Mouse (Mus musculus) heart, adult 2 months (tissue): ENCODE data around the gene Ascl4. TPM values are rescaled to one million over a fixed set of nuclear protein-coding genes. Genes with fewer than 3 reads are reported as not detected.

ENCODE experiments used
- DNase-seq, 2 experiments: peaks; one replicate each; pipeline ENCODE4 v3.0.0; 2021
- H3K27ac ChIP-seq: fragments of 200-600 bp; 2 replicates; pipeline ENCODE4 v1.8.1; 2022
- H3K27me3 ChIP-seq: fragments of 200-500 bp; 2 replicates; pipeline ENCODE4 v1.6.1; 2012; ENCODE audit warnings: mild to moderate bottlenecking, low read length, inconsistent platforms, mixed read lengths; ENCODE audit not compliant: control insufficient read depth, insufficient read depth
- H3K36me3 ChIP-seq: fragments of 200-500 bp; 2 replicates; pipeline ENCODE4 v1.6.1; 2012; ENCODE audit warnings: low read length, inconsistent platforms; ENCODE audit not compliant: control insufficient read depth, insufficient read depth
- H3K4me1 ChIP-seq: fragments of 200-500 bp; 2 replicates; pipeline ENCODE4 v1.6.1; 2011; ENCODE audit warnings: low read length; ENCODE audit not compliant: control insufficient read depth, insufficient read depth
- H3K4me3 ChIP-seq: fragments of 200-600 bp; 2 replicates; pipeline ENCODE4 v1.8.1; 2022
- H3K79me2 ChIP-seq: fragments of 200-500 bp; replicated peaks from 2 replicates; pipeline ENCODE4 v1.6.1; 2012; ENCODE audit warnings: mild to moderate bottlenecking, inconsistent platforms, low read length, moderate library complexity, mixed read lengths; ENCODE audit not compliant: control insufficient read depth, insufficient read depth
- H3K9ac ChIP-seq: fragments of 200-500 bp; 2 replicates; pipeline ENCODE4 v1.6.1; 2012; ENCODE audit warnings: low read depth, mild to moderate bottlenecking, control low read depth, inconsistent platforms, low read length, mixed read lengths
- CTCF ChIP-seq: fragments of 200-600 bp; IDR thresholded peaks from 2 replicates; pipeline ENCODE4 v1.8.1; 2022; ENCODE audit warnings: antibody characterized with exemption, mild to moderate bottlenecking, moderate library complexity
- EP300 ChIP-seq: fragments of 200-500 bp; IDR thresholded peaks from 2 replicates; pipeline ENCODE4 v1.6.1; 2011; ENCODE audit warnings: low read depth, low read length, control low read depth; ENCODE audit not compliant: insufficient read depth
- POLR2A ChIP-seq: fragments of 200-500 bp; IDR thresholded peaks from 2 replicates; pipeline ENCODE4 v1.6.1; 2011; ENCODE audit warnings: mild to moderate bottlenecking, low read depth, low read length, control low read depth; ENCODE audit not compliant: insufficient read depth
- WGBS: fragments of 180-500 bp; shearing (Covaris S2); methylation state at CpG from one replicate; pipeline ENCODE4 v1.1.7; 2018; 5-methylcytosine and 5-hydroxymethylcytosine counted together
- intact Hi-C: fragments of 180-260 bp; cut with DNase I; formaldehyde crosslinking; loops from one replicate; pipeline ENCODE4 v1.15.1; 2025
- long read RNA-seq: library from polyadenylated mRNA; stranded (forward); transcript quantifications from one replicate; pipeline ENCODE4 v2.0.0, GENCODE M21; 2021
- polyA plus RNA-seq: library from polyadenylated mRNA; depleted of rRNA; stranded (reverse); fragments of >200 nt; gene quantifications from 2 replicates; pipeline ENCODE4 v1.2.3, GENCODE M21; 2012; rRNA removed
- total RNA-seq, 2 experiments: library from RNA; stranded (reverse); gene quantifications; 2 replicates each; pipeline ENCODE4 v1.2.3; 2021

Gene Ascl4
- total RNA-seq (not detected), polyA plus RNA-seq (not detected in 2 replicates)
- long read RNA-seq = 0 reads

GRCm38 (mm10) chr10:85927676-85928445, at the start of gene Ascl4:
Ascl4 (plus strand) TSS chr10:85927681.
- Histone ChIP-seq H3K4me1 (no peaks in the 10 kb centered on the region; the same call in 1 of the 2 replicates), H3K27me3 (peaks cover 2% of the 10 kb centered on the region; the same call in 1 of the 2 replicates), H3K79me2 (no peaks in the 10 kb centered on the region)

GRCm38 (mm10) chr10:85879886-85880486, 47.5 kb upstream of the Ascl4 start:
- no peak overlapping the region for H3K27ac ChIP-seq
- no peaks in the 10 kb centered on the region for H3K36me3 ChIP-seq
- no peak overlapping the region for H3K9ac ChIP-seq
- H3K4me3 ChIP-seq = no peak overlapping the region
- 91% methylated on average over 8 of the region's 8 CpGs for WGBS
- no peak for TF ChIP-seq EP300
- TF ChIP-seq POLR2A = no peak
- no peak for TF ChIP-seq CTCF
- DNase-seq = no peak
- no peaks in the 10 kb centered on the region for H3K4me1 ChIP-seq
- intact Hi-C loops = no loop called here
- no peaks in the 10 kb centered on the region for H3K27me3 ChIP-seq
- no peaks in the 10 kb centered on the region for H3K79me2 ChIP-seq

More at GRCm38 (mm10) chr10:85927676-85928445, at the start of gene Ascl4:
- peak within 1 kb of the TSS; percentile 67 for H3K9ac ChIP-seq
- WGBS = 2% methylated on average over 23 of the region's 23 CpGs
- no peaks in the 10 kb centered on the region for H3K36me3 ChIP-seq
- TF ChIP-seq POLR2A = no peak
- no peak for TF ChIP-seq CTCF
- no peak for TF ChIP-seq EP300
- peak within 1 kb of the TSS; percentile 54 for H3K4me3 ChIP-seq
- intact Hi-C loops = no loop called here
- H3K27ac ChIP-seq = no peak within 1 kb of the TSS
- peak; percentile 12 to 24 for DNase-seq

DNA sequence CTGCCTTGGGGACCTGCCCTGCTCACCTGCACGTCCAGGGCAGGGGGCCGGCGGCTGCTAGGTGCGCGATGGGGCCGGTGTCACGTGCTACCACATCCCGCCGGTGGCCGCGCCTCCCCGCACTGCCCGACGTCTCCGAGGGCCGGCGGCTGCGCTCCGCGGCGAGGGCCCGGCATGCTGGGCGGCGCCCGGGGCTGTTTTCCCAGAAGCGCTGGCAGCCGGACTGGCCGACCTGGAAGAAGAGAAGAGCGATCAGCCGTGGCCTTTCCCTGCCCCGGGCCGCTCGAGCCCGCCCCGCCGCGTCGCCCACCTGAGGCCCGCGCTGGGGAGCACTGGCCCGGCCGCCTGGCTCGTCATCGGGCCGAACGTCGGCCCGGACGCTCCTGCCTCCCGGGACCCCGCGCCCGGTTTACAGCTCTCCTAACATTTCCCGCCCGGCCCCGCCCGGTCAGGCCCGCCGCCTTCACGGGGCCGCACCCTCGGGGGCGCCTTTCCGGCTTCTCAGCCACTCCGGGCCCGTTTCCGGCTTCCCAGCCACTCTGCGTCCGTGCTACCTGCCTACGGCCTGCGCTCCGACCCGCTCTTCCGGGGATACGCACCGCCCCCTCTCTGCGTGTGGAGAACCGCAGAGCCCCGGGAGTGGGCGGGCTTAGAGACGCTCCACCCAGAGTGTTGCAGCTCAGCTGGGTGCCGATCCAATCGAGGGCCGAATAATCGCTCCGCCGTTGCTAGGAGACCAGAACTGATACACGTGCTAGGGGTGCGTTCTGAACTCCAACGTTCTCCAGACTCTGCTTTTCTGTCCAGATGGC, 10.8 kb upstream of the Ascl4 start, which contains the start of gene Prdm4:
Gene Prdm4 (minus strand): TSS at position 645 of the 812 bp plus-strand sequence.
- H3K36me3 ChIP-seq = peaks cover 12% of the 10 kb centered on the region
- H3K27me3 ChIP-seq = no peaks in the 10 kb centered on the region
- TF ChIP-seq EP300 = peak; percentile 71; the same call in 1 of the 2 replicates
- no peak for TF ChIP-seq POLR2A
- peak; percentile 65 for TF ChIP-seq CTCF
- intact Hi-C loops = loop anchor here (2.0 kb wide), 1 partner anchor 40 kb away; the partner anchor contains the start of gene Rtcb
- H3K4me3 ChIP-seq = peak within 1 kb of the TSS; percentile 77
- peak within 1 kb of the TSS; percentile 83 for H3K27ac ChIP-seq
- H3K9ac ChIP-seq = peak within 1 kb of the TSS; percentile 99
- H3K4me1 ChIP-seq = peaks cover 2% of the 10 kb centered on the region
- H3K79me2 ChIP-seq = peaks cover 3% of the 10 kb centered on the region; the same call in 1 of the 2 replicates
- under 1% methylated on average over 89 of the region's 90 CpGs for WGBS
- peak; percentile 96 to 99 for DNase-seq

DNA sequence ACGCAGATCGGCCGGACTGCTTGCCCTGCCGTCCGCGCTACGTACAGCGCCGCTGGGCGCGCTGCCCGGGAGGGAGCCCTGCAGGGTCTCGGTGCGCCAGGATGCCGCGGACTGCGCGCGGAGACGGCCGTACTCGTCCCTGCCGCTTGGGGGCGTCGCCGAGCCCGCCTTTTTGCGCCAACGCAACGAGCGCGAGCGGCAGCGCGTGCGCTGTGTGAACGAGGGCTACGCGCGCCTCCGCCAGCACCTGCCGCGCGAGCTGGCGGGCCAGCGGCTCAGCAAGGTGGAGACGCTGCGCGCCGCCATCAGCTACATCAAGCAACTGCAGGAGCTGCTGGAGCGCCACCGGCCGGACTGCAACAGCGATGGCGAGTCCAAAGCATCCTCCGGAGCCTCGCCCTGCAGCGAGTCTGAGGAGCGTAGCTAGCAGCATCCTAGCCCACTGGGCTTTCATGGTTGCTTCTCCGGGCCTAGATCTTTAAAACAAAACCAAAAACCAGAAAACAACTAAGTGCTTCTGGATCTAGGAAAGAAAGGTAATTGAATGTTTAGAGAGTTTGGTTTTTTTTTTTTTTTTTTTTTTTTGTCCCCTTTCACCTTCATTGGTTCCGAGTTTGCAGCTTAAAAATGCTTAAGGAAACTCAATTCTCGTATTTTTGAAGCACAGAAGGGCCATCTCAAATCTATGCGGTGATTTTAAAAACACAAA, 1.2 kb downstream of the Ascl4 start:
- intact Hi-C loops = no loop called here
- H3K36me3 ChIP-seq = no peaks in the 10 kb centered on the region
- H3K9ac ChIP-seq = peak overlapping the region; percentile 67
- H3K4me1 ChIP-seq = no peaks in the 10 kb centered on the region; the same call in 1 of the 2 replicates
- WGBS = 2% methylated on average over 63 of the region's 63 CpGs
- no peaks in the 10 kb centered on the region for H3K79me2 ChIP-seq
- H3K27ac ChIP-seq = no peak overlapping the region
- peak; percentile 58 to 60 for DNase-seq
- H3K27me3 ChIP-seq = peaks cover 2% of the 10 kb centered on the region; the same call in 1 of the 2 replicates
- TF ChIP-seq POLR2A (no peak), EP300 (no peak), CTCF (peak; percentile 58)
- peak overlapping the region; percentile 54 for H3K4me3 ChIP-seq

DNA sequence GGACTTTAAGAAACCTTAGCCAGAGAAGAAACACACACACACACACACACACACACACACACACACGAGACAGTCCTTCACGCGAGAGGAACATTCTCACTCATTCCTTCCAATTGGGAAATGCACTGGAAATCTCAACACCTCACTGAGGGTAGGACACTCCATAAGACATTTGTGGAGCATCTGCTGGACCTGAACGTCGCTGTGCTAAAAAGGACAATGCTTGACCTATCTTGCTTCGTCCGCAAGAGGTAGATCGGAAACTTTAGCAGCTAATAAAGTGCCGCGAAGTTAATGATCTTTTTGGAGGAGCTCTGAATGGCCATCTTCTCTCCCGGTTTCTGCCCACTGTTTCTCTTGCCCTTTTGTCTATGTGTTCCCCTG, 1.7 kb downstream of the Ascl4 start:
- Histone ChIP-seq H3K36me3 (no peaks in the 10 kb centered on the region), H3K27me3 (peaks cover 2% of the 10 kb centered on the region; the same call in 1 of the 2 replicates), H3K4me1 (no peaks in the 10 kb centered on the region; the same call in 1 of the 2 replicates), H3K4me3 (no peak overlapping the region), H3K9ac (no peak overlapping the region), H3K27ac (no peak overlapping the region), H3K79me2 (no peaks in the 10 kb centered on the region)
- WGBS = 52% methylated on average over 11 of the region's 11 CpGs
- intact Hi-C loops = no loop called here
- TF ChIP-seq CTCF = no peak
- no peak for TF ChIP-seq EP300
- no peak for TF ChIP-seq POLR2A
- no peak for DNase-seq
